Mouse (Mus musculus) kidney, embryonic 14.5 days (tissue): ENCODE data around the gene Saa4. TPM values are rescaled to one million over a fixed set of nuclear protein-coding genes. Genes with fewer than 3 reads are reported as not detected.

Source experiments
- ATAC-seq: fragments of 200-750 bp; cut with Nextera tagmentation; 2 replicates; pipeline ENCODE4 v1.8.0; 2017; ENCODE audit warnings: moderate number of reproducible peaks, mild to moderate bottlenecking, moderate TSS enrichment, moderate library complexity; ENCODE audit not compliant: low FRiP score, low TSS enrichment
- H3K27ac ChIP-seq: fragments of 300-500 bp; sonication (generic); 2 replicates; pipeline ENCODE4 v1.5.1; 2014; ENCODE audit warnings: low read depth, mild to moderate bottlenecking, low read length, moderate library complexity, mixed read lengths
- H3K27me3 ChIP-seq: fragments of 300-500 bp; sonication (generic); 2 replicates; pipeline ENCODE4 v1.6.1; 2014; ENCODE audit warnings: mild to moderate bottlenecking, low read length; ENCODE audit not compliant: control insufficient read depth, insufficient read depth
- H3K36me3 ChIP-seq: fragments of 300-500 bp; sonication (generic); 2 replicates; pipeline ENCODE4 v1.6.1; 2014; ENCODE audit warnings: low read length, mixed read lengths; ENCODE audit not compliant: control insufficient read depth, insufficient read depth
- H3K4me1 ChIP-seq: fragments of 300-500 bp; sonication (generic); 2 replicates; pipeline ENCODE4 v1.6.1; 2014; ENCODE audit warnings: low read length, mixed read lengths; ENCODE audit not compliant: control insufficient read depth, insufficient read depth
- H3K4me2 ChIP-seq: fragments of 300-500 bp; sonication (generic); replicated peaks from 2 replicates; pipeline ENCODE4 v1.6.1; 2014; ENCODE audit warnings: low read depth, mild to moderate bottlenecking, low read length
- H3K4me3 ChIP-seq: fragments of 300-500 bp; sonication (generic); 2 replicates; pipeline ENCODE4 v1.5.1; 2014; ENCODE audit warnings: mild to moderate bottlenecking, low read length
- H3K9ac ChIP-seq: fragments of 300-500 bp; sonication (generic); 2 replicates; pipeline ENCODE4 v1.6.1; 2014; ENCODE audit warnings: low read depth, mild to moderate bottlenecking, low read length, moderate library complexity
- H3K9me3 ChIP-seq: fragments of 300-500 bp; sonication (generic); 2 replicates; pipeline ENCODE4 v1.6.1; 2016; ENCODE audit warnings: low read length; ENCODE audit not compliant: control insufficient read depth
- WGBS: fragments of 180-500 bp; shearing (Covaris S2); extraction: QIAGEN DNeasy Blood & Tissue Kit; methylation state at CpG from one replicate; pipeline ENCODE4 v1.1.7; 2014; 5-methylcytosine and 5-hydroxymethylcytosine counted together
- polyA plus RNA-seq: library from polyadenylated mRNA; unstranded; fragments of >200 nt; fragmentation: Nextera tagmentation; extraction: Ambion mirVana; gene quantifications from 2 replicates; pipeline ENCODE4 v1.2.1, GENCODE M21; 2014

Saa4 gene
- not detected in 2 replicates for polyA plus RNA-seq

- Histone ChIP-seq H3K4me3 (no peak within 1 kb of the TSS), H3K9ac (no peak within 1 kb of the TSS), H3K4me2 (no peak within 1 kb of the TSS), H3K36me3 (no peaks in the 10 kb centered on the region), H3K27me3 (no peaks in the 10 kb centered on the region), H3K27ac (no peak within 1 kb of the TSS), H3K4me1 (no peaks in the 10 kb centered on the region), H3K9me3 (no peaks in the 10 kb centered on the region)
- WGBS: 78% methylated on average over 4 of the region's 4 CpGs
- ATAC-seq: no peak
These were observed at the start of gene Saa4 for GRCm38 (mm10) chr7:46732458-46732857. TSS of gene Saa4 (minus strand) at chr7:46732603.

- Histone ChIP-seq H3K27me3 (no peaks in the 10 kb centered on the region), H3K36me3 (peaks cover 80% of the 10 kb centered on the region), H3K9ac (no peak overlapping the region), H3K4me3 (no peak overlapping the region), H3K4me2 (no peak overlapping the region), H3K4me1 (no peaks in the 10 kb centered on the region), H3K27ac (no peak overlapping the region), H3K9me3 (no peaks in the 10 kb centered on the region)
- no peak for ATAC-seq
- 69% methylated on average over 4 of the region's 4 CpGs for WGBS
These were observed 38.3 kb upstream of the Saa4 start for GRCm38 (mm10) chr7:46770706-46771105.

- Histone ChIP-seq H3K36me3 (peaks cover 68% of the 10 kb centered on the region), H3K4me1 (no peaks in the 10 kb centered on the region), H3K27me3 (no peaks in the 10 kb centered on the region), H3K9ac (no peak overlapping the region), H3K4me2 (no peak overlapping the region), H3K27ac (no peak overlapping the region), H3K9me3 (no peaks in the 10 kb centered on the region), H3K4me3 (no peak overlapping the region)
- WGBS: 92% methylated on average over 7 of the region's 7 CpGs
- no peak for ATAC-seq
These were observed 36.0 kb upstream of the Saa4 start for GRCm38 (mm10) chr7:46768451-46768850.

GRCm38 (mm10) chr7:46767371-46767770 is 35.0 kb upstream of the Saa4 start:
- no peaks in the 10 kb centered on the region for H3K27me3 ChIP-seq
- no peak overlapping the region for H3K9ac ChIP-seq
- no peaks in the 10 kb centered on the region for H3K9me3 ChIP-seq
- H3K4me1 ChIP-seq: no peaks in the 10 kb centered on the region
- ATAC-seq: no peak
- H3K4me2 ChIP-seq: no peak overlapping the region
- no peak overlapping the region for H3K27ac ChIP-seq
- peaks cover 69% of the 10 kb centered on the region for H3K36me3 ChIP-seq
- no peak overlapping the region for H3K4me3 ChIP-seq

GRCm38 (mm10) chr7:46764672-46765071 is 32.3 kb upstream of the Saa4 start:
- no peak overlapping the region for H3K9ac ChIP-seq
- H3K4me2 ChIP-seq: no peak overlapping the region
- H3K27ac ChIP-seq: no peak overlapping the region
- peaks cover 72% of the 10 kb centered on the region for H3K36me3 ChIP-seq
- WGBS: 93% methylated on average over 8 of the region's 8 CpGs
- no peaks in the 10 kb centered on the region for H3K27me3 ChIP-seq
- no peak for ATAC-seq
- H3K9me3 ChIP-seq: no peaks in the 10 kb centered on the region
- H3K4me3 ChIP-seq: no peak overlapping the region
- H3K4me1 ChIP-seq: no peaks in the 10 kb centered on the region

- H3K9ac ChIP-seq: no peak overlapping the region
- 92% methylated on average over 5 of the region's 5 CpGs for WGBS
- no peak overlapping the region for H3K4me3 ChIP-seq
- H3K27me3 ChIP-seq: no peaks in the 10 kb centered on the region
- no peak for ATAC-seq
- no peaks in the 10 kb centered on the region for H3K4me1 ChIP-seq
- H3K9me3 ChIP-seq: no peaks in the 10 kb centered on the region
- H3K36me3 ChIP-seq: peaks cover 61% of the 10 kb centered on the region
- H3K27ac ChIP-seq: no peak overlapping the region
- no peak overlapping the region for H3K4me2 ChIP-seq
These were observed 30.2 kb upstream of the Saa4 start for GRCm38 (mm10) chr7:46762601-46763000.

- H3K9ac ChIP-seq: no peak overlapping the region
- H3K4me1 ChIP-seq: no peaks in the 10 kb centered on the region
- no peak overlapping the region for H3K4me3 ChIP-seq
- no peaks in the 10 kb centered on the region for H3K9me3 ChIP-seq
- peaks cover 50% of the 10 kb centered on the region for H3K36me3 ChIP-seq
- no peaks in the 10 kb centered on the region for H3K27me3 ChIP-seq
- no peak overlapping the region for H3K27ac ChIP-seq
- 78% methylated on average over 11 of the region's 11 CpGs for WGBS
- no peak overlapping the region for H3K4me2 ChIP-seq
- ATAC-seq: no peak
These were observed 28.8 kb upstream of the Saa4 start for GRCm38 (mm10) chr7:46761049-46761795.

GRCm38 (mm10) chr7:46751490-46751889 is 19.1 kb upstream of the Saa4 start, which contains the start of gene Saa2:
TSS of gene Saa2 (plus strand) at chr7:46751790.
- Histone ChIP-seq H3K4me1 (no peaks in the 10 kb centered on the region), H3K9me3 (no peaks in the 10 kb centered on the region), H3K27me3 (no peaks in the 10 kb centered on the region), H3K4me3 (no peak within 1 kb of the TSS), H3K36me3 (no peaks in the 10 kb centered on the region), H3K4me2 (no peak within 1 kb of the TSS), H3K27ac (no peak within 1 kb of the TSS), H3K9ac (no peak within 1 kb of the TSS)
- 62% methylated on average over 3 of the region's 3 CpGs for WGBS
- peak; percentile 36; the same call in 1 of the 2 replicates for ATAC-seq

GRCm38 (mm10) chr7:46748459-46748858 is 16.1 kb upstream of the Saa4 start:
- Histone ChIP-seq H3K4me3 (no peak overlapping the region), H3K27me3 (no peaks in the 10 kb centered on the region), H3K9ac (no peak overlapping the region), H3K27ac (no peak overlapping the region), H3K4me2 (no peak overlapping the region), H3K36me3 (no peaks in the 10 kb centered on the region), H3K4me1 (no peaks in the 10 kb centered on the region), H3K9me3 (no peaks in the 10 kb centered on the region)
- WGBS: 57% methylated on average over 3 of the region's 3 CpGs
- ATAC-seq: no peak
